Mouse (Mus musculus) CH12.LX (cell line): ENCODE measurements around the gene Il18.

ENCODE experiments used
- CTCF ChIP-seq, 2 experiments: IDR thresholded peaks in 1 of 2; conservative IDR thresholded peaks in 1 of 2; 2 replicates each; pipeline ENCODE4 v1.5.1; 2011 to 2012; ENCODE audit warnings: low read depth in 2 of 2, low read length in 2 of 2, improper control_type of control experiment in 1 of 2, inconsistent platforms in 1 of 2, mild to moderate bottlenecking in 1 of 2, moderate library complexity in 1 of 2
- E2F4 ChIP-seq: IDR thresholded peaks from 2 replicates; pipeline ENCODE4 v1.6.1; 2011; ENCODE audit warnings: low read depth, low read length, improper control_type of control experiment; ENCODE audit not compliant: insufficient replicate concordance
- MEF2A ChIP-seq: IDR thresholded peaks from 2 replicates; pipeline ENCODE4 v1.6.1; 2014; ENCODE audit warnings: low read depth, mild to moderate bottlenecking, inconsistent platforms, low read length, improper control_type of control experiment, borderline replicate concordance
- NRF1 ChIP-seq: IDR thresholded peaks from 2 replicates; pipeline ENCODE4 v1.6.1; 2014; ENCODE audit warnings: low read depth, mild to moderate bottlenecking, inconsistent platforms, low read length, improper control_type of control experiment, moderate library complexity

DNA sequence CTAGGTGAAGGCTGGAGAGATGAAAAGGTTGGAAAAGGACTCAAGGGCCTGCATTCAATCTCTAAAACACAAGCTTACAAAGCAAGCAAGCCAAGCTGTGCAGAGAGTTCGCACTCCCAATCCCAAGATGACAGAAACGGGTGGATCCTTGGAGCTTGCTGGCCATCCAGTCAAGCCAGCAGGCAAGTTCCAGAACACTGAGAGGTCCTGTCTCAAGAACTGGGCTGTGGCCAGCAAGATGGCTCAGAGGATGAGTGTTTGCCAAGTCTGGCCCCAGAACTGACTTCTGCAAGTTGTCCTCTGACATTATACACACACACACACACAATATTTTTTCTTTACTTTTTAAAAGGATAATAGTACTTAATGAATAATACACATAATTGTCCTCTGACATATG lies 13.3 kb downstream of the Il18 start:
- TF ChIP-seq E2F4 (no peak), MEF2A (no peak), NRF1 (no peak), CTCF (conservative IDR thresholded peaks at IDR 0.05 in 1 of 2, IDR thresholded peaks at IDR 0.05 in 1 of 2; ENCODE audit: low read depth in 2 of 2, low read length in 2 of 2) (no peak)
